Mouse (Mus musculus): ENCODE data around the gene Fez2.

The Fez2 gene

GRCm38 (mm10) chr17:78417381-78418281 is at the start of gene Fez2:
TSS of gene Fez2 (minus strand) at chr17:78418152.
- DNase-seq: peak; percentile 91

- DNase-seq: no peak
These were observed 47.5 kb upstream of the Fez2 start for GRCm38 (mm10) chr17:78465500-78465899.

- DNase-seq: no peak
These were observed 47.1 kb upstream of the Fez2 start for GRCm38 (mm10) chr17:78465071-78465470.

DNA sequence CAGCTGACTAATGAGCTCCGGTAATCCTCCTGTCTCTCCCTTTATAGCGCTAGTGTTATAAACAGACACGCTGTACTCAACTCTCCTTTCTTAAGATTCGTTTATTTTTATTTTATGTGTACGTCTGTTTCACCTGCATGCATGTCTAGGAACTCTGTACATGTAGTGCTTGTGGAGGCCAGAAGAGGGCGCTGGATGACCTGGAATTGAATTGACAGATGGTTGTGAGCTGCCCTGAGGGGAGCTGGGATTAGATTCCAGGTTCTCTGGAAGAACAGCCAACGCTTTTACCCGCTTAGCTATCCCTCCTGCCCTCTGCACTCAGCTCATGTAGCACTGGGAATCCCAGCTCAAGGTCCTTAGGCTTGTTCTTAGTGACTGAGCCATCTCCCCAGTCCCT is 42.2 kb upstream of the Fez2 start:
- no peak for DNase-seq

DNA sequence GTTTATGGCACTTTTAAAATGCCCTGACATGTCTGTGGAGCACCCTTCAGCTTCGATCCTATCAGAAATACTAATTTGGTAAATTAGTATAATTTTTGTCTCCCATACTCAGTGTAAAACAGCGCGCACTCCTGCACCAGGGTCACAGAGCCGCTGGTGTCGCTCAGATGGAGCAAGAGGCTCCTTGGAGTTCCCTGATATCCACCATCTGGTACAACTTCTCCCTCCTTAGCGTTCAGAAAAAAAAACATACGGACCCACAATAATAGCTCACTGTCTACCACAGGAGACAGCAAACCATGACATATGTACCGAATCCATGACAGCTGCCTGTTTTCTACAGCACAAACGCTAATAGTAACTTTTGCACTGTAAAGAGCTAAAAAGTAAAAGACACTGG is 37.6 kb upstream of the Fez2 start:
- no peak for DNase-seq

GRCm38 (mm10) chr17:78455114-78455513 is 37.2 kb upstream of the Fez2 start:
- peak; percentile 69 for DNase-seq

GRCm38 (mm10) chr17:78454189-78454977 is 36.4 kb upstream of the Fez2 start:
- DNase-seq: no peak

GRCm38 (mm10) chr17:78453529-78453928 is 35.6 kb upstream of the Fez2 start:
- DNase-seq: no peak

- no peak for DNase-seq
These were observed 33.9 kb upstream of the Fez2 start for GRCm38 (mm10) chr17:78451886-78452285.

DNA sequence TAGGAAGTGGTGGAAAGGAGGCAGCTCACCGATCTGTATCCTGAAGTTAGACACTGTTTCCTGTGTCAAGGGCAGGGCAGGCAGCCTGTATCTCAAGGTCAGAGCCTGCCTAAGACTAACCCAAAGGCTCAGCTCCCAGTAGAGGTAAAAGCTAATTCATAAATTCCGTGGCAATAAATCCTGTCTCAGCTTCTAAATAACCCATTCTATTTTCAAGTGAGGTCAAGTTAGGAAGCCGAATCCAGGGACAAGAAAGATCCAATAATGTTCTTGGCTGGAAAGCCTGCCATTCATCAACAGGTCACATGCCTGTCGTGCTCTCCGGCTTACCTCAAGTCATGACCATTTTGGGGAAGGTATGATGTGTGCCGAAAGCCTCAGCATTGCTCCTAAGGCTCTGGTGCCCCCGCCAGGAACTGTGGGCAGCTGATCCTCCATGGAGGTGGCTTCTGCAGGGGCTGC is 33.4 kb upstream of the Fez2 start:
- DNase-seq: no peak

DNA sequence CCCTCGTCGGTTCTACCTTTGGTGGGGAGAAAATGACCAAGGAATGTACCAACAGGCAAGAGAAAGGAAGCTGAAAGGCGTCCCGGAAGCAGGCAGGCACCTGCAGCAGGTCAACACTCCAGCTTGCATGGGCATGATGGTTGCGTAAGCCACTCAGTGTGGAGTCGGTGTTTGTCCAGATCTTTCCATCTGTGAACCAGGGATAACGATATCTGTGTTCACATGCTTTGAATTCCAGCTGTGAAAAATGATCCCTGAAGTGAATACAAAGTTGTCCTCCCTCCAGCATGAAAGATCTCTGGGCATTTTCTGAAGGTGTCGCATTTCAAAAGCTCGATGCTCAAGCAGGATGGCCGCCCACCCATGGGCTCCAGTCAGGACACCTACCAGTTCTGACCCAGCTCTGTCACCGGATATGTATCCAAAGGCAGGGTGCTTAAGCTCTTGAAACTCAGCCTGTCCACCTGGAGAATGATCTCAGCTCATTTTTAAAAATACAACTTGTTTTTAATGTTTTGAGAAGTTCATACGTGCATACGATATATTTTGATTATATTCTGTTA is 31.8 kb upstream of the Fez2 start:
- DNase-seq: no peak

GRCm38 (mm10) chr17:78444826-78445225 is 26.9 kb upstream of the Fez2 start:
- no peak for DNase-seq

- no peak for DNase-seq
These were observed 22.8 kb upstream of the Fez2 start for GRCm38 (mm10) chr17:78440771-78441170.

GRCm38 (mm10) chr17:78437161-78437560 is 19.2 kb upstream of the Fez2 start:
- DNase-seq: peak; percentile 41

GRCm38 (mm10) chr17:78435661-78436060 is 17.7 kb upstream of the Fez2 start:
- no peak for DNase-seq

GRCm38 (mm10) chr17:78434746-78435145 is 16.8 kb upstream of the Fez2 start:
- peak; percentile 31 for DNase-seq

GRCm38 (mm10) chr17:78430374-78430773 is 12.4 kb upstream of the Fez2 start:
- DNase-seq: no peak

DNA sequence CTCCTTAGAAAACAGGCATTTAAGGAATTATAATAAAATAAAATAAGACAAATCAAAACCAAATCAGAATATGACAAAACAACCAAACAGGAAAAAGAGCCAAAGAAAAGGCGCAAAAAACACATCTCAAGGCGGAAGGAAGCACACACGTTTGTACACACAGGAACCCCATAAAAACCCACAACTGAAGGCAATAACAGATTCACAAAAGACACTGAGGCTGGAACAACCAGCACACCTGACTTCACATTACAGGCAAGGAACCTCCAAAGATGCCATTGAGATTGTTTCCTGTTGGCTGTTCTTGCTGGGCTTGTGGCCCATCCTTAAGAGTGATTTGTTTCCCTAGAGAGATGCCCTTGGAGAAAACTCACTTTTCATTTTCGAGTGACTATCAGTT is 11.1 kb upstream of the Fez2 start:
- no peak for DNase-seq

- no peak for DNase-seq
These were observed 7.1 kb upstream of the Fez2 start for GRCm38 (mm10) chr17:78425026-78425425.

- no peak for DNase-seq
These were observed 1.3 kb upstream of the Fez2 start for GRCm38 (mm10) chr17:78419216-78419615.

GRCm38 (mm10) chr17:78415255-78415654 is 2.7 kb downstream of the Fez2 start:
- no peak for DNase-seq

- DNase-seq: no peak
These were observed 8.1 kb downstream of the Fez2 start for GRCm38 (mm10) chr17:78409900-78410299.

- no peak for DNase-seq
These were observed 9.6 kb downstream of the Fez2 start for GRCm38 (mm10) chr17:78408386-78408785.

DNA sequence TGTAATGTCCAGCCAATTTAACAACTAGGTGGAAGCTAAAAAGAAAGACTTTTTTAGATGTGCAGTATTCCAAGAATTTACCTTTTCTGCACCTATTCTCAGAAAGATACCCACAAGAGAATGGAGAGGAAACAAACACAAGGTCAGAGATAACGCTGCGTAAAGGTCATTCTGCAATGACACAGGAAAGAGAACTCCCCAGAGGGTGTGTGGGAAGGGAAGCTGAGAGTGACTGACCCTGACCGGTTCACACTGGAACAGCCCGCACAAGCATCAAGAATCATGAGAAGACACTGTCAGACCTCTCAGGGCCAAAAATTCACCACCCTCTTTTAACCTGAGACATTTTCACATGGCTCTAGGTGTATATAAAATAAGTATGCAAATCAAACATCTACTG is 10.4 kb downstream of the Fez2 start:
- no peak for DNase-seq

All from cerebellum, adult 11 months (tissue).